Comparison of ENCODE assay signal across 20 mouse cellular contexts in the genomic region with DNA sequence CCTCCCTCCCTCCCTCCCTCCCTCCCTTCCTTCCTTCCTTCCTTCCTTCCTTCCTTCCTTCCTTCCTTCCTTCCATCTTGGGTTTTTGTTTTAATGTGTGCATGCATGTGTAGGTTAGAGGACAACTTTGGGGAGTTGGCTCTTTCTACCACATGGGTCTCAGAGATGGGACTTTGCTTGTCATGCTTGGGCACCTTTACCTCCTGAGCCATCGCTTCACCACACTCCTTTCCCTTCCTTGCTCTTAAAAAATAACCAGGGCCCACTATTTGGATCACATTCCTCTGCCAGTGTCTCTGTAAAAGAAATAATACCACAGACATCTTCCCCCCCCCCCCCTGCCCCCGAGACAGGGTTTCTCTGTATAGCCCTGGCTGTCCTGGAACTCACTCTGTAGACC. TPM values are rescaled to one million over a fixed set of nuclear protein-coding genes. Genes with fewer than 3 reads are reported as not detected.
A peak's percentile ranks its signal among the peaks of the same experiment; 100 is the strongest.
DNase-seq lines count a peak whose midpoint lies in the region; ATAC-seq and TF ChIP-seq lines count a peak whose summit lies in the region.
"Had no signal": no experiment of that assay in that cellular context is flagged by ENCODE, and none has a peak within 500 bp of the region (broad histone marks: within the 10 kb centered on the region; RNA-seq: fewer than 3 reads in every experiment).

No protein-coding gene starts in this region.

- H3K9me3 ChIP-seq in kidney, embryonic 16.5 days (ENCODE audit: low read length) = no peaks in the 10 kb centered on the region
- H3K9me3 ChIP-seq in hindbrain, embryonic 14.5 days (ENCODE audit: control insufficient read depth, low read length) = no peaks in the 10 kb centered on the region
- H3K9me3 ChIP-seq: embryonic facial prominence, embryonic 10.5 days; embryonic facial prominence, embryonic 12.5 days; forebrain, embryonic 13.5 days; forebrain, embryonic 15.5 days had no signal

- H3K27me3 ChIP-seq in kidney, adult 2 months (replicated peaks; ENCODE audit: control insufficient read depth, insufficient read depth, low read length) = no peaks in the 10 kb centered on the region
- H3K27me3 ChIP-seq in kidney, embryonic 16.5 days (ENCODE audit: insufficient read depth, low read length) = no peaks in the 10 kb centered on the region
- H3K27me3 ChIP-seq in hindbrain, embryonic 14.5 days (ENCODE audit: control insufficient read depth, insufficient read depth, low read length) = no peaks in the 10 kb centered on the region
- H3K27me3 ChIP-seq: embryonic facial prominence, embryonic 12.5 days; forebrain, embryonic 13.5 days; forebrain, embryonic 15.5 days had no signal

- no peak for ATAC-seq in kidney, embryonic 16.5 days (ENCODE audit: low FRiP score, low TSS enrichment)
- no peak for ATAC-seq in hindbrain, embryonic 14.5 days (ENCODE audit: low FRiP score)
- ATAC-seq: forebrain, embryonic 13.5 days; forebrain, embryonic 15.5 days had no signal

- TF ChIP-seq CTCF in kidney, adult 2 months (conservative IDR thresholded peaks at IDR 0.05; ENCODE audit: insufficient read depth, insufficient read length, low read depth, low read length) = no peak
- no peak for TF ChIP-seq CTCF in layer of hippocampus, adult 2 months (conservative IDR thresholded peaks at IDR 0.05)

- no peak for TF ChIP-seq POLR2A in kidney, adult 2 months (IDR thresholded peaks at IDR 0.05; ENCODE audit: low read depth, low read length)

- peak; percentile 75 for DNase-seq in kidney, adult 2 months
- peak; percentile 71 for DNase-seq in kidney, adult 9 months
- DNase-seq in kidney, adult 18-20 months = no peak
- peak; percentile 42 for DNase-seq in kidney, postnatal 14 days
- DNase-seq in kidney, postnatal 36 days = peak; percentile 41 to 63
- DNase-seq in layer of hippocampus, adult 2 months (ENCODE audit: low spot score in 2 of 2) = no peak
- no peak for DNase-seq in hindbrain, embryonic 14.5 days (ENCODE audit: low spot score)
- DNase-seq: adrenal gland, adult 2 months; adrenal gland, postnatal 10 days; adrenal gland, postnatal 36 days; cerebellum, adult 11-12 months; cerebellum, adult 2 months; cerebellum, adult 9-10 months; cerebellum, postnatal 10 days; cerebellum, postnatal 25 days had no signal

- no peak overlapping the region for H3K4me2 ChIP-seq in kidney, embryonic 16.5 days (replicated peaks; ENCODE audit: low read depth, low read length)
- H3K4me2 ChIP-seq in hindbrain, embryonic 14.5 days (replicated peaks) = no peak overlapping the region
- H3K4me2 ChIP-seq: embryonic facial prominence, embryonic 12.5 days; forebrain, embryonic 13.5 days; forebrain, embryonic 15.5 days had no signal

- H3K9ac ChIP-seq in kidney, embryonic 16.5 days (replicated peaks; ENCODE audit: low read length) = no peak overlapping the region
- no peak overlapping the region for H3K9ac ChIP-seq in hindbrain, embryonic 14.5 days
- H3K9ac ChIP-seq: embryonic facial prominence, embryonic 12.5 days; forebrain, embryonic 13.5 days; forebrain, embryonic 15.5 days had no signal

- H3K36me3 ChIP-seq in kidney, adult 2 months (ENCODE audit: control insufficient read depth, insufficient read depth, low read length) = no peaks in the 10 kb centered on the region
- H3K36me3 ChIP-seq in kidney, embryonic 16.5 days (ENCODE audit: insufficient read depth, low read length) = peaks cover 11% of the 10 kb centered on the region; the same call in 1 of the 2 replicates
- peaks cover 9% of the 10 kb centered on the region for H3K36me3 ChIP-seq in hindbrain, embryonic 14.5 days (replicated peaks; ENCODE audit: control insufficient read depth, insufficient read depth)

- no peak overlapping the region for H3K4me3 ChIP-seq in kidney, adult 2 months (ENCODE audit: insufficient read depth, low read depth, low read length)
- no peak overlapping the region for H3K4me3 ChIP-seq in kidney, embryonic 16.5 days (ENCODE audit: low read length)
- H3K4me3 ChIP-seq in layer of hippocampus, adult 2 months = no peak overlapping the region
- no peak overlapping the region for H3K4me3 ChIP-seq in hindbrain, embryonic 14.5 days (replicated peaks; ENCODE audit: low read length)
- H3K4me3 ChIP-seq: embryonic facial prominence, embryonic 10.5 days; embryonic facial prominence, embryonic 12.5 days; forebrain, embryonic 13.5 days; forebrain, embryonic 15.5 days had no signal

- H3K27ac ChIP-seq in kidney, adult 2 months (ENCODE audit: insufficient read depth, low read depth, low read length) = no peak overlapping the region
- no peak overlapping the region for H3K27ac ChIP-seq in kidney, embryonic 16.5 days (ENCODE audit: low read length)
- no peak overlapping the region for H3K27ac ChIP-seq in layer of hippocampus, adult 2 months
- H3K27ac ChIP-seq in hindbrain, embryonic 14.5 days = no peak overlapping the region
- H3K27ac ChIP-seq: embryonic facial prominence, embryonic 10.5 days; embryonic facial prominence, embryonic 12.5 days; forebrain, embryonic 13.5 days; forebrain, embryonic 15.5 days had no signal

- peaks cover 4% of the 10 kb centered on the region; the same call in 1 of the 2 replicates for H3K4me1 ChIP-seq in kidney, adult 2 months (ENCODE audit: control insufficient read depth, insufficient read depth, low read length)
- H3K4me1 ChIP-seq in kidney, embryonic 16.5 days (ENCODE audit: insufficient read depth, low read length) = no peaks in the 10 kb centered on the region
- H3K4me1 ChIP-seq in hindbrain, embryonic 14.5 days (replicated peaks; ENCODE audit: control insufficient read depth, insufficient read depth, low read length) = 0 out of 2 replicates have a peak, but pooled peaks cover 3% of the 10 kb centered on the region
- H3K4me1 ChIP-seq: embryonic facial prominence, embryonic 10.5 days; embryonic facial prominence, embryonic 12.5 days; forebrain, embryonic 13.5 days had no signal

- 56% methylated on average over 2 of the region's 2 CpGs for WGBS in kidney, adult 2 months
- 69% methylated on average over 2 of the region's 2 CpGs for WGBS in kidney, embryonic 16.5 days
- 100% methylated on average over 2 of the region's 2 CpGs for WGBS in hindbrain, embryonic 14.5 days

RNA-seq across cellular contexts. Expression of gene Rtf1, which starts 8.8 kb away (rescaled TPM):
- 7.8 and 10.9 TPM in 2 replicates for polyA plus RNA-seq in kidney, adult 2 months (2012; rRNA removed)
- polyA plus RNA-seq in kidney, embryonic 16.5 days (2015; fragmentation: Nextera tagmentation; extraction: Ambion mirVana) = 35.5 and 45.6 TPM in 2 replicates
- total RNA-seq in layer of hippocampus, adult 2 months (2021) = 10 to 100 TPM; 60.3 to 62.9 TPM
- 35.5 and 36.2 TPM in 2 replicates for polyA plus RNA-seq in hindbrain, embryonic 14.5 days (2014; fragmentation: Nextera tagmentation; extraction: Ambion mirVana)

RNA-seq across cellular contexts. Expression of gene Ndufaf1, which starts 21.1 kb away (rescaled TPM):
- 8.1 and 13.1 TPM in 2 replicates for polyA plus RNA-seq in kidney, adult 2 months (2012; rRNA removed)
- polyA plus RNA-seq in kidney, embryonic 16.5 days (2015; fragmentation: Nextera tagmentation; extraction: Ambion mirVana) = 52.9 and 57.2 TPM in 2 replicates
- total RNA-seq in layer of hippocampus, adult 2 months (2021) = 10 to 100 TPM; 30.7 to 31.9 TPM
- polyA plus RNA-seq in hindbrain, embryonic 14.5 days (2014; fragmentation: Nextera tagmentation; extraction: Ambion mirVana) = 37.4 and 37.9 TPM in 2 replicates

RNA-seq across cellular contexts. Expression of gene Itpka, which starts 58.4 kb away (rescaled TPM):
- 2.0 and 2.5 TPM in 2 replicates for polyA plus RNA-seq in kidney, adult 2 months (2012; rRNA removed)
- 0.81 and 1.2 TPM in 2 replicates for polyA plus RNA-seq in kidney, embryonic 16.5 days (2015; fragmentation: Nextera tagmentation; extraction: Ambion mirVana)
- total RNA-seq in layer of hippocampus, adult 2 months (2021) = 100 to 1,000 TPM; 265 to 270 TPM
- polyA plus RNA-seq in hindbrain, embryonic 14.5 days (2014; fragmentation: Nextera tagmentation; extraction: Ambion mirVana) = 0.31 and 0.33 TPM in 2 replicates

Comparison
In these comparisons a context has a peak if more than half of its experiments do, and no peak if none do; other contexts are left out.
1. DNase-seq: peak in kidney, adult 2 months (single experiment), kidney, adult 9 months (single experiment), kidney, postnatal 14 days (single experiment) and kidney, postnatal 36 days (2 of 2); none in kidney, adult 18-20 months (single experiment), layer of hippocampus, adult 2 months (0 of 2) and hindbrain, embryonic 14.5 days (single experiment).